17 mouse cellular contexts compared by ENCODE assay signal in genomic region chr2:124101201-124101517, GRCm38 (mm10). TPM values are rescaled to one million over a fixed set of nuclear protein-coding genes. Genes with fewer than 3 reads are reported as not detected.
DNase-seq lines count a peak whose midpoint lies in the region; ATAC-seq and TF ChIP-seq lines count a peak whose summit lies in the region.
"Had no signal": no experiment of that assay in that cellular context is flagged by ENCODE, and none has a peak within 500 bp of the region (broad histone marks: within the 10 kb centered on the region; RNA-seq: fewer than 3 reads in every experiment).

No protein-coding gene starts in this region.

- H3K27me3 ChIP-seq in forebrain, embryonic 15.5 days: no peaks in the 10 kb centered on the region
- no peaks in the 10 kb centered on the region for H3K27me3 ChIP-seq in forebrain, embryonic 14.5 days (replicated peaks; ENCODE audit: control insufficient read depth, insufficient read depth, low read length)
- no peaks in the 10 kb centered on the region for H3K27me3 ChIP-seq in hindbrain, embryonic 14.5 days (ENCODE audit: control insufficient read depth, insufficient read depth, low read length)
- no peaks in the 10 kb centered on the region for H3K27me3 ChIP-seq in hindbrain, postnatal 0 days (ENCODE audit: insufficient read depth, low read length)
- H3K27me3 ChIP-seq in midbrain, embryonic 12.5 days: no peaks in the 10 kb centered on the region
- no peaks in the 10 kb centered on the region for H3K27me3 ChIP-seq in midbrain, embryonic 15.5 days (replicated peaks)
- no peaks in the 10 kb centered on the region for H3K27me3 ChIP-seq in hindbrain, embryonic 15.5 days
- H3K27me3 ChIP-seq: heart, embryonic 13.5 days; megakaryocyte, embryonic 14.5 days; Patski; stomach, embryonic 15.5 days had no signal

- no peak for TF ChIP-seq CTCF in hindbrain, postnatal 0 days (IDR thresholded peaks at IDR 0.05; ENCODE audit: low read depth)

- H3K36me3 ChIP-seq in forebrain, embryonic 15.5 days: no peaks in the 10 kb centered on the region
- no peaks in the 10 kb centered on the region for H3K36me3 ChIP-seq in forebrain, embryonic 14.5 days (ENCODE audit: control insufficient read depth, insufficient read depth, low read length)
- H3K36me3 ChIP-seq in hindbrain, embryonic 14.5 days (replicated peaks; ENCODE audit: control insufficient read depth, insufficient read depth): no peaks in the 10 kb centered on the region
- no peaks in the 10 kb centered on the region for H3K36me3 ChIP-seq in hindbrain, postnatal 0 days (ENCODE audit: insufficient read depth, low read length)
- H3K36me3 ChIP-seq in midbrain, embryonic 12.5 days: no peaks in the 10 kb centered on the region
- H3K36me3 ChIP-seq in midbrain, embryonic 15.5 days (replicated peaks): no peaks in the 10 kb centered on the region
- H3K36me3 ChIP-seq in hindbrain, embryonic 15.5 days: no peaks in the 10 kb centered on the region
- H3K36me3 ChIP-seq: heart, embryonic 13.5 days; stomach, embryonic 15.5 days had no signal

- DNase-seq in forebrain, embryonic 14.5 days (ENCODE audit: low spot score): no peak
- no peak for DNase-seq in hindbrain, embryonic 14.5 days (ENCODE audit: low spot score)
- DNase-seq in hindbrain, postnatal 0 days (ENCODE audit: low spot score): no peak
- no peak for DNase-seq in thymus, postnatal 4 days
- DNase-seq: thymus, postnatal 14 days had no signal

- 0 out of 2 replicates have a peak overlapping the region, but pooled peaks have one; percentile 7 for H3K9ac ChIP-seq in forebrain, embryonic 15.5 days (replicated peaks)
- no peak overlapping the region for H3K9ac ChIP-seq in forebrain, embryonic 14.5 days (ENCODE audit: low read length)
- no peak overlapping the region for H3K9ac ChIP-seq in hindbrain, embryonic 14.5 days
- no peak overlapping the region for H3K9ac ChIP-seq in hindbrain, postnatal 0 days (replicated peaks; ENCODE audit: low read length)
- H3K9ac ChIP-seq in midbrain, embryonic 12.5 days (replicated peaks): no peak overlapping the region
- H3K9ac ChIP-seq in midbrain, embryonic 15.5 days: no peak overlapping the region
- no peak overlapping the region for H3K9ac ChIP-seq in hindbrain, embryonic 15.5 days
- H3K9ac ChIP-seq: liver, embryonic 14.5 days; stomach, embryonic 15.5 days had no signal

- no peak overlapping the region for H3K4me3 ChIP-seq in forebrain, embryonic 15.5 days
- H3K4me3 ChIP-seq in forebrain, embryonic 14.5 days (ENCODE audit: low read depth, low read length): no peak overlapping the region
- no peak overlapping the region for H3K4me3 ChIP-seq in hindbrain, embryonic 14.5 days (replicated peaks; ENCODE audit: low read length)
- no peak overlapping the region for H3K4me3 ChIP-seq in hindbrain, postnatal 0 days (ENCODE audit: low read length)
- no peak overlapping the region for H3K4me3 ChIP-seq in midbrain, embryonic 12.5 days
- no peak overlapping the region for H3K4me3 ChIP-seq in midbrain, embryonic 15.5 days
- no peak overlapping the region for H3K4me3 ChIP-seq in hindbrain, embryonic 15.5 days
- H3K4me3 ChIP-seq: heart, adult 2 months; heart, embryonic 13.5 days; megakaryocyte, embryonic 14.5 days; stomach, embryonic 15.5 days had no signal

- H3K27ac ChIP-seq in forebrain, embryonic 15.5 days (replicated peaks): peak overlapping the region; percentile 56
- no peak overlapping the region; the same call in 1 of the 2 replicates for H3K27ac ChIP-seq in forebrain, embryonic 14.5 days (ENCODE audit: low read depth, low read length)
- no peak overlapping the region for H3K27ac ChIP-seq in hindbrain, embryonic 14.5 days
- H3K27ac ChIP-seq in hindbrain, postnatal 0 days: no peak overlapping the region
- no peak overlapping the region for H3K27ac ChIP-seq in midbrain, embryonic 12.5 days (replicated peaks)
- H3K27ac ChIP-seq in midbrain, embryonic 15.5 days: no peak overlapping the region
- H3K27ac ChIP-seq in hindbrain, embryonic 15.5 days (replicated peaks): no peak overlapping the region
- H3K27ac ChIP-seq: heart, adult 2 months; heart, embryonic 13.5 days; liver, embryonic 14.5 days; stomach, embryonic 15.5 days had no signal

- H3K9me3 ChIP-seq in forebrain, embryonic 15.5 days: no peaks in the 10 kb centered on the region
- no peaks in the 10 kb centered on the region for H3K9me3 ChIP-seq in forebrain, embryonic 14.5 days (replicated peaks; ENCODE audit: control insufficient read depth, low read length)
- H3K9me3 ChIP-seq in hindbrain, embryonic 14.5 days (ENCODE audit: control insufficient read depth, low read length): no peaks in the 10 kb centered on the region
- no peaks in the 10 kb centered on the region for H3K9me3 ChIP-seq in hindbrain, postnatal 0 days (ENCODE audit: low read length)
- no peaks in the 10 kb centered on the region for H3K9me3 ChIP-seq in midbrain, embryonic 12.5 days
- H3K9me3 ChIP-seq in midbrain, embryonic 15.5 days: no peaks in the 10 kb centered on the region
- no peaks in the 10 kb centered on the region for H3K9me3 ChIP-seq in hindbrain, embryonic 15.5 days
- H3K9me3 ChIP-seq: heart, embryonic 13.5 days; megakaryocyte, embryonic 14.5 days; stomach, embryonic 15.5 days had no signal

- H3K4me2 ChIP-seq in forebrain, embryonic 15.5 days (replicated peaks): no peak overlapping the region
- no peak overlapping the region for H3K4me2 ChIP-seq in forebrain, embryonic 14.5 days (ENCODE audit: low read length)
- H3K4me2 ChIP-seq in hindbrain, embryonic 14.5 days (replicated peaks): no peak overlapping the region
- no peak overlapping the region for H3K4me2 ChIP-seq in hindbrain, postnatal 0 days (ENCODE audit: low read depth, low read length)
- H3K4me2 ChIP-seq in midbrain, embryonic 12.5 days (replicated peaks): no peak overlapping the region
- no peak overlapping the region for H3K4me2 ChIP-seq in midbrain, embryonic 15.5 days
- H3K4me2 ChIP-seq in hindbrain, embryonic 15.5 days: no peak overlapping the region
- H3K4me2 ChIP-seq: heart, embryonic 13.5 days had no signal

- peaks cover 21% of the 10 kb centered on the region for H3K4me1 ChIP-seq in forebrain, embryonic 15.5 days
- H3K4me1 ChIP-seq in forebrain, embryonic 14.5 days (ENCODE audit: control insufficient read depth, insufficient read depth, low read length): peaks cover 6% of the 10 kb centered on the region
- peaks cover 7% of the 10 kb centered on the region; the same call in 1 of the 2 replicates for H3K4me1 ChIP-seq in hindbrain, embryonic 14.5 days (replicated peaks; ENCODE audit: control insufficient read depth, insufficient read depth, low read length)
- H3K4me1 ChIP-seq in hindbrain, postnatal 0 days (ENCODE audit: insufficient read depth, low read length): 0 out of 2 replicates have a peak, but pooled peaks cover 5% of the 10 kb centered on the region
- peaks cover 7% of the 10 kb centered on the region for H3K4me1 ChIP-seq in midbrain, embryonic 12.5 days
- peaks cover 13% of the 10 kb centered on the region for H3K4me1 ChIP-seq in midbrain, embryonic 15.5 days
- peaks cover 14% of the 10 kb centered on the region for H3K4me1 ChIP-seq in hindbrain, embryonic 15.5 days (replicated peaks)
- H3K4me1 ChIP-seq: megakaryocyte, embryonic 14.5 days; stomach, embryonic 15.5 days had no signal

- ATAC-seq in forebrain, embryonic 15.5 days (replicated peaks): no peak
- ATAC-seq in forebrain, embryonic 14.5 days: no peak
- peak; percentile 14; the same call in 1 of the 2 replicates for ATAC-seq in hindbrain, embryonic 14.5 days (ENCODE audit: low FRiP score)
- no peak; the same call in 1 of the 2 replicates for ATAC-seq in hindbrain, postnatal 0 days
- ATAC-seq in midbrain, embryonic 12.5 days (ENCODE audit: low FRiP score, low read depth): peak; percentile 54; the same call in 1 of the 2 replicates
- ATAC-seq in midbrain, embryonic 15.5 days (replicated peaks): no peak
- peak; percentile 57; the same call in 1 of the 2 replicates for ATAC-seq in hindbrain, embryonic 15.5 days (ENCODE audit: low FRiP score, low read depth)

RNA-seq across cellular contexts. Expression of gene Sema6d, which starts 11.4 kb away (rescaled TPM):
- 28.7 and 31.0 TPM in 2 replicates for polyA plus RNA-seq in forebrain, embryonic 15.5 days (2015; fragmentation: Nextera tagmentation; extraction: Ambion mirVana)
- polyA plus RNA-seq in forebrain, embryonic 14.5 days (2014; fragmentation: Nextera tagmentation; extraction: Ambion mirVana): 15.7 and 19.0 TPM in 2 replicates
- 44.2 and 49.0 TPM in 2 replicates for polyA plus RNA-seq in hindbrain, embryonic 14.5 days (2014; fragmentation: Nextera tagmentation; extraction: Ambion mirVana)
- total RNA-seq in hindbrain, postnatal 0 days (2014; rRNA removed): 88.1 and 90.0 TPM in 2 replicates
- polyA plus RNA-seq in hindbrain, postnatal 0 days (2015; fragmentation: Nextera tagmentation; extraction: Ambion mirVana): 31.2 and 32.4 TPM in 2 replicates
- polyA plus RNA-seq in midbrain, embryonic 12.5 days (2016; fragmentation: Nextera tagmentation; extraction: Ambion mirVana): 16.5 and 17.5 TPM in 2 replicates
- polyA plus RNA-seq in midbrain, embryonic 15.5 days (2015; fragmentation: Nextera tagmentation; extraction: Ambion mirVana): 31.0 and 34.7 TPM in 2 replicates
- polyA plus RNA-seq in hindbrain, embryonic 15.5 days (2015; fragmentation: Nextera tagmentation; extraction: Ambion mirVana): 41.3 and 45.3 TPM in 2 replicates
- total RNA-seq: hematopoietic stem cell, adult 5-6 weeks; MEL had no signal

Comparison
In these comparisons a context has a peak if more than half of its experiments do, and no peak if none do; other contexts are left out.
1. ATAC-seq: peak in hindbrain, embryonic 14.5 days (single experiment), midbrain, embryonic 12.5 days (single experiment) and hindbrain, embryonic 15.5 days (single experiment); none in forebrain, embryonic 15.5 days (single experiment), forebrain, embryonic 14.5 days (single experiment), hindbrain, postnatal 0 days (single experiment) and midbrain, embryonic 15.5 days (single experiment).